Mouse (Mus musculus) kidney, postnatal 0 days (tissue): Measurements from ENCODE around the gene Olfr750. TPM values are rescaled to one million over a fixed set of nuclear protein-coding genes. Genes with fewer than 3 reads are reported as not detected.
A peak's percentile ranks its signal among the peaks of the same experiment; 100 is the strongest.

Source experiments
- ATAC-seq: fragments of 200-750 bp; cut with Nextera tagmentation; replicated peaks from 2 replicates; pipeline ENCODE4 v1.8.0; 2017; ENCODE audit warnings: low read depth, moderate number of reproducible peaks, moderate TSS enrichment, moderate library complexity; ENCODE audit not compliant: low FRiP score
- DNase-seq: peaks from one replicate; pipeline ENCODE4 v3.0.0-alpha.2; 2016; ENCODE audit warnings: low spot score
- H3K27ac ChIP-seq: fragments of 300-500 bp; sonication (generic); 2 replicates; pipeline ENCODE4 v1.5.1; 2014; ENCODE audit warnings: mild to moderate bottlenecking
- H3K27me3 ChIP-seq: fragments of 300-500 bp; sonication (generic); 2 replicates; pipeline ENCODE4 v1.6.1; 2014; ENCODE audit warnings: low read length, mixed read lengths; ENCODE audit not compliant: insufficient read depth
- H3K36me3 ChIP-seq: fragments of 300-500 bp; sonication (generic); 2 replicates; pipeline ENCODE4 v1.6.1; 2014; ENCODE audit warnings: low read length, mixed read lengths; ENCODE audit not compliant: insufficient read depth
- H3K4me1 ChIP-seq: fragments of 300-500 bp; sonication (generic); replicated peaks from 2 replicates; pipeline ENCODE4 v1.6.1; 2014; ENCODE audit warnings: antibody characterized with exemption, low read length, mixed read lengths; ENCODE audit not compliant: insufficient read depth
- H3K4me2 ChIP-seq: fragments of 300-500 bp; sonication (generic); 2 replicates; pipeline ENCODE4 v1.6.1; 2014; ENCODE audit warnings: mild to moderate bottlenecking, low read length, moderate library complexity, mixed read lengths
- H3K4me3 ChIP-seq: fragments of 300-500 bp; sonication (generic); replicated peaks from 2 replicates; pipeline ENCODE4 v1.5.1; 2014; ENCODE audit warnings: low read depth, low read length
- H3K9ac ChIP-seq: fragments of 300-500 bp; sonication (generic); 2 replicates; pipeline ENCODE4 v1.6.1; 2014; ENCODE audit warnings: low read depth, low read length
- H3K9me3 ChIP-seq: fragments of 300-500 bp; sonication (generic); replicated peaks from 2 replicates; pipeline ENCODE4 v1.6.1; 2016; ENCODE audit warnings: low read length, inconsistent platforms, mixed read lengths
- CTCF ChIP-seq: IDR thresholded peaks from 2 replicates; pipeline ENCODE4 v1.5.1; 2016; ENCODE audit warnings: antibody characterized with exemption, low read depth, mild to moderate bottlenecking, moderate library complexity
- WGBS: fragments of 180-500 bp; shearing (Covaris S2); extraction: QIAGEN DNeasy Blood & Tissue Kit; methylation state at CpG from one replicate; pipeline ENCODE4 v1.1.7; 2014; 5-methylcytosine and 5-hydroxymethylcytosine counted together
- polyA plus RNA-seq: library from polyadenylated mRNA; unstranded; fragments of >200 nt; fragmentation: Nextera tagmentation; extraction: Ambion mirVana; gene quantifications from 2 replicates; pipeline ENCODE4 v1.2.1, GENCODE M21; 2015

Gene Olfr750
- polyA plus RNA-seq, 1 experiment from 2014 or later, result not detected

- Histone ChIP-seq H3K9me3 (no peaks in the 10 kb centered on the region), H3K4me3 (no peak overlapping the region), H3K36me3 (no peaks in the 10 kb centered on the region), H3K9ac (no peak overlapping the region), H3K27ac (no peak overlapping the region), H3K4me2 (no peak overlapping the region), H3K27me3 (no peaks in the 10 kb centered on the region), H3K4me1 (no peaks in the 10 kb centered on the region)
- no peak for TF ChIP-seq CTCF
- WGBS, result 80% methylated on average over 5 of the region's 5 CpGs
- ATAC-seq, result no peak
- DNase-seq, result no peak
These were observed 20.1 kb upstream of the Olfr750 start for GRCm38 (mm10) chr14:51094096-51094875.

- no peak for ATAC-seq
- 33% methylated on average over 3 of the region's 3 CpGs for WGBS
- no peak for TF ChIP-seq CTCF
These were observed 19.3 kb upstream of the Olfr750 start for GRCm38 (mm10) chr14:51093496-51093895.

GRCm38 (mm10) chr14:51092073-51092620, 17.9 kb upstream of the Olfr750 start:
- H3K27ac ChIP-seq, result no peak overlapping the region
- 50% methylated on average over 8 of the region's 8 CpGs for WGBS

More at GRCm38 (mm10) chr14:51093496-51093895, 19.3 kb upstream of the Olfr750 start:
- H3K27ac ChIP-seq, result no peak overlapping the region
- H3K4me2 ChIP-seq, result no peak overlapping the region
- no peak overlapping the region for H3K4me3 ChIP-seq
- no peaks in the 10 kb centered on the region for H3K36me3 ChIP-seq
- DNase-seq, result no peak
- H3K9ac ChIP-seq, result no peak overlapping the region
- no peaks in the 10 kb centered on the region for H3K4me1 ChIP-seq
- no peaks in the 10 kb centered on the region for H3K27me3 ChIP-seq
- H3K9me3 ChIP-seq, result no peaks in the 10 kb centered on the region

GRCm38 (mm10) chr14:51090921-51091900, 17.0 kb upstream of the Olfr750 start, which contains the start of the genes Rnase4 and Ang:
Gene Rnase4 (plus strand): TSS chr14:51091077.
Gene Ang (plus strand): TSS chr14:51091150.
- peak within 1 kb of the TSS; percentile 75 for H3K4me3 ChIP-seq
- no peak for TF ChIP-seq CTCF
- peak within 1 kb of the TSS; percentile 83 for H3K4me2 ChIP-seq
- 5% methylated on average over 33 of the region's 33 CpGs for WGBS
- no peaks in the 10 kb centered on the region for H3K4me1 ChIP-seq
- DNase-seq (peak; percentile 82), ATAC-seq (peak; percentile 37; the same call in 1 of the 2 replicates)
- peak within 1 kb of the TSS; percentile 65 for H3K9ac ChIP-seq
- no peaks in the 10 kb centered on the region for H3K27me3 ChIP-seq
- no peaks in the 10 kb centered on the region for H3K9me3 ChIP-seq
- peak within 1 kb of the TSS; percentile 83 for H3K27ac ChIP-seq
- H3K36me3 ChIP-seq, result no peaks in the 10 kb centered on the region

More at GRCm38 (mm10) chr14:51092073-51092620, 17.9 kb upstream of the Olfr750 start:
- Histone ChIP-seq H3K4me3 (no peak overlapping the region), H3K4me1 (no peaks in the 10 kb centered on the region), H3K27me3 (no peaks in the 10 kb centered on the region), H3K36me3 (no peaks in the 10 kb centered on the region), H3K9ac (no peak overlapping the region), H3K4me2 (no peak overlapping the region; the same call in 1 of the 2 replicates), H3K9me3 (no peaks in the 10 kb centered on the region)
- no peak for ATAC-seq
- TF ChIP-seq CTCF, result no peak
- DNase-seq, result no peak

DNA sequence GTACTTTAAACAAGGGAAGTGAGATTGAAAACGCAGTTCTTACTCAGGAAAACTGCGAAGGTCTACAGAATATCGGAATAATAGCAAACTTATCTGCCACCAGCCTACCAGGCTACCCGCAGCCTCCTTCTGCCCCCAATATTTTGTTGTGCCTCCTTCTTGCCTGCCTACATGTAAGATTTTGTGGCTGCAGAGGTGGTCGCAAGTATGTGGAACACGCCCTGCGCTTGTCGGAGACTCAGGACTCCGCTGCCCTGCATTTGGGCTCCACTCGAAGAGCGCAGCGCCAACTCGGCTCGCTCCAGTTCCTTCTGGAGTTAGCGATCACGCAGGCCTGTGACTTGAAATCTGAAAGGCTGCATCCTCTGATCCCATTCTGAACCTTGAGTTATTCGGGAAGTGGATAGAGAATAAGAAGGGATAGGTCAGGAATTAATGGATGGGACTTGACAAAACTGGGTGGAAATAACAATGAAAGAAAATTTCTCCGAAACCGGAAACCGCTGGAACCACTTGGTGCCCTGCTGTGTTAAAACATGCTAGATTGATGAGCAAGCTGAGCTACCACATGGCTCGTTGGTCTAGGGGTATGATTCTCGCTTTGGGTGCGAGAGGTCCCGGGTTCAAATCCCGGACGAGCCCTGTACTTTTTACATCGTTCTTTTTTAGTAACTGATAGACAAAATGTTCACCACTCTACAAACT, 16.0 kb upstream of the Olfr750 start:
- Histone ChIP-seq H3K9ac (peak overlapping the region; percentile 65), H3K9me3 (no peaks in the 10 kb centered on the region), H3K4me1 (no peaks in the 10 kb centered on the region), H3K27ac (peak overlapping the region; percentile 83), H3K4me2 (peak overlapping the region; percentile 83), H3K27me3 (no peaks in the 10 kb centered on the region), H3K36me3 (no peaks in the 10 kb centered on the region), H3K4me3 (peak overlapping the region; percentile 75)
- DNase-seq, result peak; percentile 89
- WGBS, result under 1% methylated on average over 27 of the region's 27 CpGs
- ATAC-seq, result peak; percentile 46; the same call in 1 of the 2 replicates
- TF ChIP-seq CTCF, result no peak
